Mouse (Mus musculus) left cerebral cortex, postnatal 14 days (tissue): ENCODE measurements around the gene Nt5c1b. TPM values are rescaled to one million over a fixed set of nuclear protein-coding genes. Genes with fewer than 3 reads are reported as not detected.
A peak's percentile ranks its signal among the peaks of the same experiment; 100 is the strongest.

Experiments used
- DNase-seq, 2 experiments: peaks; one replicate each; pipeline ENCODE4 v3.0.0; 2021 to 2022; ENCODE audit warnings: low spot score in 2 of 2, mixed read lengths in 1 of 2
- intact Hi-C: fragments of 180-260 bp; cut with DNase I; formaldehyde crosslinking; loops from one replicate; pipeline ENCODE4 v1.15.1; 2025
- long read RNA-seq, 2 experiments: library from polyadenylated mRNA; stranded (forward); transcript quantifications; one replicate each; pipeline ENCODE4 v2.0.0; 2021
- total RNA-seq, 2 experiments: library from RNA; stranded (reverse); gene quantifications; 2 replicates each; pipeline ENCODE4 v1.2.3; 2021

Gene Nt5c1b
- total RNA-seq = not detected
- long read RNA-seq, experiment 1 = 0 reads
- long read RNA-seq, experiment 2 = 0 reads

DNA sequence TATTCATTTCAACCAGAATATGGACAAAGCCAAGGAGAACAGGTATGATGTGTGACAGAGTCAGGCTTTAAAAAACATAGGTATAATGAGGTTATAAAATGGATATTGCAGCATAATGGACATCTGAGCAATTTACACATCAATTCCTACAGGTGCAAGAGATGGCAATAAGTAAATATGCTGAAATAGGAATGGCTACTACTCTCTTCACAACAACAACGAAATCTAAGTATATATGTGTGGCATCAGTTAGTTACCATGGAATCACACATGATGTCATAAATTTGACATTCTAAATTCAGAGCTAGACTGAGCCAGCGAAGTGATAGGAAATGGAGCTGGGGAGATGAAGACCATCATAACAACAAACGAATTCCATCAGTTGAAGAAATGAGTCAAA is at the start of gene Nt5c1b:
Gene Nt5c1b, plus strand, starts transcription at position 301 of the 400 bp plus-strand sequence.
- intact Hi-C loops = no loop called here
- DNase-seq = no peak

DNA sequence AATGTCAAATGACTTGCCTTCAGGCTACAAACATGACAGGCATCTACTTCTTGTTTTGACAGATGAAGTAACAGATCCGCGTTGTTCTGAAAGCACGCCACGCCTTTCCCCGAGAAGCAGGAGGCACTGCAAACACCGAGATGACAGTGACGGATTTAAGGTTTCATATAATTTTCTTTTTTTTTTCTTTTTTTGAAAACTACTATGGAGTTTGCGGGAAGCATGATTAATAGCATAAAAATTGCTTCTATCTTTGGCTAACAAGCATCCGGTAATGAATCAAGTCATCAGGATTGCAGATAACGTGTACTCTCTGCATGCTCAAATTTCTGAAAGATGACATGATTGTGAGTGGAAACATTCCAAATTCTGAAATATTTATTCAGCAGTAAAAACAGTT is 42.1 kb upstream of the Nt5c1b start:
- intact Hi-C loops = no loop called here
- no peak for DNase-seq

DNA sequence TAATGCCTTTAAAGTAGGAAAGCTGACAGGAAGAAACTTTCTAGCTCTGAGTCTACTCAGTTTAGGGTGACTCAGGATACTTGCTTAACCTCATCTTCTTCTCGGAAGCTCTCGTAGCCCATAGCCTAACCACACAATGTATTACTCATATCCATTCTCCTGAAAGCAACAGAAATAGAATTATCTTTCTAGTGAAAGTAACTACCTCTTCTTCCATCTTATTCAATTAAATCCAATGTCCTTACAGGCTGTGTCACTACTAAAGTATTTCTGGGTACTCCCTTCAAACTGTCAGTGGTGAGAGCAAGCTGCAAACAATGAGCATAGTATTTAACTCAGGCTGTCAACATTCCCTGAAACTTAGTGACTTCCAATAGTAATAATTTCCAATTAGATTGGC is 40.3 kb upstream of the Nt5c1b start:
- no peak for DNase-seq
- intact Hi-C loops = no loop called here

DNA sequence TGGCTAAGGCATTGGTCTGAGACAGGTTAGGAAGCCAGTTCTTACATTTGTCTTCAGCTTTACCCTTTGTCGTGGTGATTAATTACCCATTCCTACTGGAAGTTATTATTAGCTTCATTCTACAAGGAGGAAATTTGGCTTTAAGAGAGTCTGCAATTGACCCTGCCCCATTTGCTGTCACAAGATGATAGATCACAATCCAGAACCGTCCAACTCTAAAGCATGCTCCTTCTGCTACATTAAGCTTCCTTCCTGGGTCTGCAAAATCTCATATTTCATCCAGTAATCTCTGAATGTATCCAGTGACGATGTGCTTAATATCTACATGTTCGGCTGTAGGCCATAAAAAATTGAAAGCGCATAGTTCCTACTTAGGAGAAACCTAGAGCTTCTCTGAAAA is 29.2 kb upstream of the Nt5c1b start:
- DNase-seq = no peak
- intact Hi-C loops = no loop called here

DNA sequence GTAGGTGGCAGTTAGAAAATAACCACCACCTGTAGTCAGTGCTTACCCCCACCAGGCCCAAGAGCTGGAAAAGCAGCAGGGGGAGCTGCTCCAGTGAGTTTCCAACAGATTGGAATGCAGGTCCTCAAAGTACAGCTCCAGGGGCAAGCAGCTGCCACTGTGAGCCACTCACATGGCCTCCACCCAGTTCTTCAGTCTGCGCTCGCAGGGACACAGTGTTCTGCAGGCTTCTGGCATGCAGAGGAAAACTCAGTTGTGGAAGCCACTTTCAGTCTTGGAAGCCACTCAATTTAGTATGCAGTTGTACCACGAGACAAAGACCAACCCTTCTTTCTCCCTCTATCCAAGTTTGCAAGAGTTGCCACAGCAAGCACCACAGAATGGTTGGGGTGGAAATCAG is 19.1 kb upstream of the Nt5c1b start:
- intact Hi-C loops = no loop called here

DNA sequence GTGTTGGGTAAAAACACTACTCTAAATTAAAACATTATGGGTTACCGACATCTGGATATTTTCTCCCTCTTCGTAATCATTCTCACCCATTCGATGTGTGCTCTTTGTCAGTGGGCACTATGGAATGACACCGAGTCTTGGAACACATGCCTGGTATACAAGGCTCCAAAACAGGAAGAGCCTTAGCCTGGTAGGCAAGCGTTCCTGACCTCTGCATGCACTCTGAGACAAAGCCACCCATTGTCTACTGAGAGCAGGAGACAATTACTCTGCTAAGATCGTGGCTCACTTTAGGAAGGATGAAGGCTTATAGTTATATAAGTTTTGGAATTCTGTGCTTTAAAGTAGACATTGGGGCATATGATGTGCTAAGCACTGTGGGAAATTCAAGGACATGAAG is 12.0 kb upstream of the Nt5c1b start:
- intact Hi-C loops = no loop called here

More for the DNA sequence above, 19.1 kb upstream of the Nt5c1b start:
- peak in 1 of 2 experiments; percentile 3 for DNase-seq

DNA sequence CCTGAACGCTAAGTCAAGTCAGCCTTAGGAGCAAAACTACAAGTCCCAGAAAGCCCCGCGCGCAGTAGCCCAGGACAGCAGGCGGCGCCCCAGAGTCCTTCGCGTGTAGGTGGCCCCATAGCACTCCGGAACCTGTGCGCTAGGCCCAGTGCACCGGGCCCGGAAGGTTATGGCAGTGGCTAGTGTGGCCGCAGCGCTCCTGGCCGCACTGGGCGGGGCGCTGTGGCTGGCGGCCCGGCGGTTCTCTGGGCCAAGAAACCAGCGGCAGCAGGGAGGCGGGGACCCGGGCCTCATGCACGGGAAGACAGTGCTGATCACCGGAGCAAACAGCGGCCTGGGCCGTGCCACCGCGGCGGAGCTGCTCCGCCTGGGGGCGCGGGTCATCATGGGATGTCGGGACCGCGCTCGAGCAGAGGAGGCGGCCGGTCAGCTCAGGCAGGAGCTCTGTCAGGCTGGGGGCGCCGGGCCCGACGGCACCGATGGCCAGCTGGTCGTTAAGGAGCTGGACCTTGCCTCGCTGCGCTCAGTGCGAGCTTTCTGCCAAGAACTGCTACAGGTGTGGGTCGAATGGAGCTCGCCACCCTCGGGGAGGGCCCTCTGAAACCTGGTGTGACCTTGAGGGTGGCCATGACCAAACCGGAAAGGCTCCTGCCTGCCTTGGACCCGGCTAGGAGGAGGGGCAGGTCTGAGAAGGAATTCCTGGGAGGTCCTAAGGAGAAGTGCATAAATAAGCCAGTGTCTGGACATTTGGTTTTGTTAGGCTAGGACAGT is 21.1 kb downstream of the Nt5c1b start, which contains the start of gene Rdh14:
Gene Rdh14, plus strand, starts transcription at position 102 of the 771 bp plus-strand sequence.
- intact Hi-C loops = no loop called here

More for the DNA sequence above, 12.0 kb upstream of the Nt5c1b start:
- DNase-seq = no peak

DNA sequence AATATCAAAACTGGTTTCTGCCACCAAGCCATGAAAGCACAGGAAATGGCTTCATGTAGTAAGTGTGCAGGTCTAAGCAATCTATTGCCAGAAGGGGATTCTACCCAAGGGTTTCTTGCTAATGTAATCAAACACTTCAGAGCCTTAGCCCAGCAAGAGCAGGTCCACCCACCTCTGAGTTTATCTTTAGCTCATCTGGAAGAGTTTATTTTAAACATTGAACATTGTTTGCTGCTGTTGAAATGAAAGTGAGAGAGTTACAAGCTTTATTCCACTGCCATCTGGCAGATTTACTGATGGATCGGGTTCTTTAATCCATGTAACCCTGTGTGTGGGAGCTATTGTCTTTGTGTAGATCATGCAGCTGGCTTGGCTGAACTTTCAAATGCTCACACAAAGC is 31.0 kb downstream of the Nt5c1b start:
- intact Hi-C loops = no loop called here
- DNase-seq = peak in 1 of 2 experiments; percentile 14

More for the DNA sequence above, 21.1 kb downstream of the Nt5c1b start, which contains the start of gene Rdh14:
- DNase-seq = peak; percentile 96 to 97

DNA sequence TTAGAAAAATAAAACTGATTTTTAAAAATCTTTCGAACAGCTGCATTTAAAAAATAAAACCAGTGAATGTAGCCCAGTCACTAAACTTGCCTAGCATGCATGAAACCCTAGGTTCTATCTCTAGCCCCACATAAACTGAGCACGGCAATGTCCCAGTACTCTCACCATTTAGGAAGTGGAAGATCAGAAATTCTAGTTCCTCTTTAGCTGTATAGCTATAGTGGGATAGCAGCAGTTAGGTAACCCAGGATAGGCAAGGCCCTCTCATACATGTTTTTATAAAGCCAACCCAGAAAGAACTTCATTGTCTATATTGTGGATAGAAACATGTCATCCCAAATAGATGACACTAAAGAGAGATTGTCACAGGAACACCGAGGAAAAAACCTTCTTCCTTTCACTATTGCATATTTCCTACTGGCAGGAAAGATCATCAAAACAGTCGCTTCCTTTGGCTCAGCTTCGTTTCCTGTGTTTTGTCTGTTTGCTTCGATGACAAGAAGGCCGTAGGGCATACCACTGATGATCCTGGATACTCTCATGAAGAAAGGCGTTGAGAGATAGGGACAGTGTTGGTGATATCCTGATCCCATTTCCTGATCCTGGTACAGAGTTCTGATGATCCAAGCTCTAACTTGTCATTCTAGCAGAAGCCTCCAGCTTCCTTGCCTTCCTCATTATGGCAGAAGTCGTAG is 32.8 kb downstream of the Nt5c1b start:
- DNase-seq = no peak
- intact Hi-C loops = no loop called here

DNA sequence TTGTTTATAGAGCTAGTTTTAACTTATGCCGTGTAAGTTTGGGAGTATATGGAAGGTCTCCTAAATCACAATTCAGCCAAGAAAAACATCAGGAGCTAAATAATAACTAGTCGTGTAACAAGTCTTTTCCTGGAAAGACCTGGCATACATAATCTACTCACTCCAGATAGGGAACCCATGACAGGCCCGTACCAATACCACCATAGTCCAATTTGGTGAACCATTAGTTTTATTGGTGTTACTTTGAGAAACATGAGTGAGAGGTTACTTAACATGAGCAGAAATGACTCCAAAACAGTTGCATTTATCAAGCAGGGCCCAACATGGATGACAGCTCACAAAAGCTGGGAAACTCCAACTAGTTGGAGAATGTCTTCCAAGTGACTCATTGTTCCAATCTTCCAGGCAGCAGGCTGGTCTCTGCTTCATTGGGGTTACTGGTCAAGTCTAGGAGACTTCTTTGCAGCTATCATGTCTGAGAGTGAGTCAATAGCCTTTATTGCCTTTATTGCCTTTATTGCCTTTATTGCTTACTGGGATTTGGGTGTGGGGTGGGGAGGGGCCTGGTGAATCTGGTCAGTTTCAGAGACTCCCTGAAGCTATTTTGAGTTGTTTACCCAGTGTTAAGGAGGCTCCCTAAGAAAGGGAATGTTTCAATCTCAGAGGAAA is 40.9 kb downstream of the Nt5c1b start:
- DNase-seq = no peak
- intact Hi-C loops = no loop called here

DNA sequence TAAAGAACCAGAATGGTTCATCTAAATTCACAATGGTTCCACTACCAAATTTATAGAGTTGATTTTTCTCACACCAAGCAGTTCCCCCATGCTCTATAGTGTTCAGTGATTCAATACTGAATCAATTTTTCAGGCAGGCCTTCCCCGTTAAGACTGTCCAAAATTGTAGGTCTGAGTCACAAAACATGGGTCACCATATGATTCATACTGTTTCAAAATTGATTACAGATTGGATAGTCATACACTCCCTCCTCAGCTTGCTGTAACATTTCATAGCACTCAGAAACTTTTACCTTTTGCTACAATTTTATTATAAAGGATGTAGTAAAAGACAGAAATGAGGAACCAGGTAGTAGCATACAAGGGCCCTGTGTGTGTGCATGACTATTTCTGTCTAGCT is 41.7 kb downstream of the Nt5c1b start:
- no peak for DNase-seq
- intact Hi-C loops = no loop called here

DNA sequence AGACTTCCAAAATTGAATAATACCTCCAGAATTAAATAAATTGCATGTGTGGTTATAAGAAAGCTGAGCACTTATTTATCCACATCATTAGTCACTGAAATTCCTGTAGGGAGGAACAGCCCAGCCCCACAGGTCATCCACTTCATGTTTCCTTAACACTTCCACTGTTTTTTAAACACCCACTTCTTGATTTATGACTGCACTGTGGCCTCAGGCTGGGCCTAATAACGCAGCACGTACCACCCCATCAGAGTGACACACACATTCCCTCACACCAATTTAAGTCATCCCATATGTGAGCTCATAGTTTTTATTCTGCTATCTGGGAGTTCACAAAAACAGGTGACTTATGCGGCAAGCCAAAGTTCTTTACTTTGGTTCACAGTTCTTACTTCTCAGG is 52.6 kb downstream of the Nt5c1b start:
- no peak for DNase-seq
- intact Hi-C loops = no loop called here

DNA sequence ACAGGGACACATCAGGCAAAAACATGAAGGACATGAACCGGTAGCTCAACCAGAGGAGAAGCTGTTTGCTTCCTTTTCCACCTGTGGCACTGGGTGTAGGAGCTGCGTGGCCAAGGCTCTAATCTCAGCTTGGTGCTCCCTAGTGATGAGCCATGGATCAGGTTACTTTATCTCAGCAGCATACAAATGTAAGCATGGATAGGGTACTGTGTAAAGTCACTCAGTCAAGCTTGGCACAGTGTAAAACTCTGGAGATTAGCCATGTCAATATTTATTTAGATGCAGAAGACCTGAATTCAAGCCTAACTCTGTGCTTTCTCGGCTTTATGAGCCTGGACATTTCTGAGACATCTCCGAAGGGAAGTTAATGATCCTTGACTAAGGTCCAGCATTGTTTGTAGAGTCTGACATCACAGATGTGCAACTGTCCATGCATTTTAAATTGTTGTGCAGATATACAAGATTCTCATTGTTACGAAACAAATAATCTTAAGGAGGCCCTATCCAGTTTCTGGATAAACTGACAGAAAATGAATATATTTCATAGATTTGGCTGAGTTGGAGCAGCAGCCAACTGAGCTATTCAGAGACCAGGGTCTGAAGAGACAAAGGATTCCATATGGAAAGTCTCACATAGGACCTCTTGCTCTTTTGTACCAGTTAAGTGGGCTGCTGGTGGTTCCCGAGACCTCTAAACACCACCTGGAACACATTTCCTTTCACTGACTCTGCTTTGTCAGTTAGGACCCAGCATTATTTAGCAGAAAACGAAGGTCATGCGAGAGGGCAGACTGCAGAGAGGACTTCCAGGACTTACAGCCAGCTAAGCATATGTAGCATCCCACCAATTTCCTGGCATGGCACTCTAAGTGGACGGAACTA is 56.5 kb downstream of the Nt5c1b start:
- intact Hi-C loops = no loop called here
- DNase-seq = no peak

DNA sequence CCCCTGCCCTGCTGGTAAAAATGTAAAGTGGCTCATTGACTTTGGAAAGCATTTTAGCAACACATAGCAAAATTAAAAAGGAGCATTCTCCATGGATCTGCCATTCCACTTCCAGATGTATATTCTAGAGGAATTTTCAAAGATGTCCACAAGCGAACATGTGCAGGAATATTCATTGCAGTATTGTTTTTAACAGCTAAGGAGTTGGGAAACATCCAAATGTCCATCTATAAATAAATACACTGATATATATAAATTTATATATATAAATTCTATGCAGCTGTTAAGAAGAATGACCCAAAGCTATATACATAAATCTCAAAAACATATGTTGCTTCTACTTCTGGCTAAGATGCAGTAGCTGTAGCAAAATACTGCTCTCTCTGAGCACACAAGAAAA is 61.2 kb downstream of the Nt5c1b start:
- intact Hi-C loops = loop anchor here (10.0 kb wide), 1 partner anchor 206 kb away; no protein-coding TSS in a partner anchor
- no peak for DNase-seq

DNA sequence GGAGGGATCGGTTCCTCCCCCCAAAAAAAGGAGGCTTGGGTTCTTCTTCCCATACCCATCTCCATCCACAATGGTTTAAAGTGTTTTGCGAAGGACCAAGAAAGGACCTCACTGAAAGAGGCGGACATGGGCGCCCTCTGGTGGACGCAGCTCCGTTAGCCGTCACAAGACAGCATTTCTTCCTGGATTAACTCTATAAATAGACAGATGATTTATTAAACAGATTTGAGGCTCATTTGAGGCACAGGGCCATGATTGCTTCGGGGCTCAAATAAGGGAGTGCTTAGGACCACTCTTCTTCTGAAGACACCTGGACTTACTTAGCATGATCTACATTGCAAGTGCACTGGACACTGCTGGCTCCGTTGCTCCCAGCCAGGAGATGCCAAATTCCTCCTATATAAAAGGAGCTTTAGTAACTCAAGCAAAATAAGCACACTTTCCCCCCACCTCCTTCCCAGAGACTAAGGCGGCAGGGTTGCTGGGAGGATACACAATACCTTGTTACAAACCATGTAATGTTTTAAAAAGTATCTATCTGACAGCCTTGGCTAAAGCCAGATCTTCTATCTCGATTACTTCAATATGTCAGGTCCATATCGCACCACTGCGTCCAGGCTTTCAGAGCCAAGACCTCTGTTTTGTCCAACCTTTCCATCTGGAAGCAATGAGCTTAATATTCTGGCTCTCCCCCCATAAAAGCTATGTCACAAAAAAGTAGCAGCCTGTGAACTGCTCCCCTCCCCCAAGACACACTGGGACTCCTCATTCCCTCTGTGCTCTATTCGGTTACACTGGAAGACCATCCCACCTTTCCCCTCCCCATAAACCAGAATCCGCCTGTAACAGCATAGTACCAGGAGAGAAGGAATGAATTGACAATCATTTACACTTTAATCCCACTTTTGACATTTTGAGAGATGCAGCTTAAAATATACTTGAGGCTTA is 68.6 kb downstream of the Nt5c1b start:
- peak; percentile 79 to 91 for DNase-seq
- intact Hi-C loops = loop anchor here (1.0 to 10.0 kb wide), 2 partner anchors 214 to 1386 kb away; no protein-coding TSS in a partner anchor
